ENCODE assay signal across 19 mouse cellular contexts in genomic region chr5:36883516-36883915, GRCm38 (mm10). TPM values are rescaled to one million over a fixed set of nuclear protein-coding genes. Genes with fewer than 3 reads are reported as not detected.
DNase-seq lines count a peak whose midpoint lies in the region; ATAC-seq and TF ChIP-seq lines count a peak whose summit lies in the region.
"Had no signal": no experiment of that assay in that cellular context is flagged by ENCODE, and none has a peak within 500 bp of the region (broad histone marks: within the 10 kb centered on the region; RNA-seq: fewer than 3 reads in every experiment).

No protein-coding gene starts in this region.

- H3K4me1 ChIP-seq in hindbrain, postnatal 0 days (ENCODE audit: insufficient read depth, low read length) = peaks cover 25% of the 10 kb centered on the region
- H3K4me1 ChIP-seq in hindbrain, embryonic 12.5 days = peaks cover 16% of the 10 kb centered on the region
- peaks cover 25% of the 10 kb centered on the region for H3K4me1 ChIP-seq in midbrain, embryonic 10.5 days
- H3K4me1 ChIP-seq in midbrain, embryonic 13.5 days (replicated peaks) = peaks cover 21% of the 10 kb centered on the region
- peaks cover 29% of the 10 kb centered on the region for H3K4me1 ChIP-seq in embryonic facial prominence, embryonic 10.5 days
- H3K4me1 ChIP-seq: embryonic facial prominence, embryonic 13.5 days; heart, embryonic 15.5 days had no signal

- no peaks in the 10 kb centered on the region for H3K36me3 ChIP-seq in hindbrain, postnatal 0 days (ENCODE audit: insufficient read depth, low read length)
- no peaks in the 10 kb centered on the region for H3K36me3 ChIP-seq in hindbrain, embryonic 12.5 days
- no peaks in the 10 kb centered on the region for H3K36me3 ChIP-seq in midbrain, embryonic 10.5 days
- H3K36me3 ChIP-seq in midbrain, embryonic 13.5 days = no peaks in the 10 kb centered on the region
- no peaks in the 10 kb centered on the region for H3K36me3 ChIP-seq in embryonic facial prominence, embryonic 10.5 days (replicated peaks)
- H3K36me3 ChIP-seq: embryonic facial prominence, embryonic 13.5 days; forebrain, embryonic 12.5 days; heart, embryonic 15.5 days had no signal

- WGBS in hindbrain, postnatal 0 days = 52% methylated on average over 12 of the region's 12 CpGs
- 61% methylated on average over 12 of the region's 12 CpGs for WGBS in hindbrain, embryonic 12.5 days
- WGBS in midbrain, embryonic 10.5 days = 84% methylated on average over 12 of the region's 12 CpGs
- 77% methylated on average over 12 of the region's 12 CpGs for WGBS in midbrain, embryonic 13.5 days
- WGBS in embryonic facial prominence, embryonic 10.5 days = 72% methylated on average over 12 of the region's 12 CpGs

- no peak overlapping the region for H3K4me3 ChIP-seq in hindbrain, postnatal 0 days (ENCODE audit: low read length)
- H3K4me3 ChIP-seq in hindbrain, embryonic 12.5 days = no peak overlapping the region
- no peak overlapping the region for H3K4me3 ChIP-seq in midbrain, embryonic 10.5 days
- no peak overlapping the region for H3K4me3 ChIP-seq in midbrain, embryonic 13.5 days (replicated peaks)
- H3K4me3 ChIP-seq in embryonic facial prominence, embryonic 10.5 days = no peak overlapping the region
- H3K4me3 ChIP-seq: embryonic facial prominence, embryonic 13.5 days; forebrain, embryonic 12.5 days; heart, adult 2 months; heart, embryonic 15.5 days had no signal

- H3K27me3 ChIP-seq in hindbrain, postnatal 0 days (ENCODE audit: insufficient read depth, low read length) = no peaks in the 10 kb centered on the region
- H3K27me3 ChIP-seq in hindbrain, embryonic 12.5 days = peaks cover 3% of the 10 kb centered on the region; the same call in 1 of the 2 replicates
- H3K27me3 ChIP-seq in midbrain, embryonic 10.5 days (ENCODE audit: low read depth, poor library complexity, severe bottlenecking) = no peaks in the 10 kb centered on the region
- H3K27me3 ChIP-seq in midbrain, embryonic 13.5 days = no peaks in the 10 kb centered on the region
- H3K27me3 ChIP-seq in embryonic facial prominence, embryonic 10.5 days (replicated peaks; ENCODE audit: low read depth, poor library complexity, severe bottlenecking) = peaks cover 23% of the 10 kb centered on the region
- H3K27me3 ChIP-seq: heart, embryonic 15.5 days had no signal

- DNase-seq in hindbrain, postnatal 0 days (ENCODE audit: low spot score) = no peak
- no peak for DNase-seq in midbrain, embryonic 10.5 days (ENCODE audit: low spot score)
- DNase-seq in brain, adult 2 months (ENCODE audit: low read depth, low spot score) = peak; percentile 11
- DNase-seq in embryonic facial prominence, embryonic 10.5 days (ENCODE audit: low spot score) = peak; percentile 22
- DNase-seq in adipocyte (ENCODE audit: low spot score) = no peak
- DNase-seq: adrenal gland, postnatal 10 days; cerebellum, adult 11-12 months; gastrocnemius, postnatal 14 days; heart, adult 2 months; heart, postnatal 14 days had no signal

- no peak overlapping the region for H3K4me2 ChIP-seq in hindbrain, postnatal 0 days (ENCODE audit: low read depth, low read length)
- H3K4me2 ChIP-seq in hindbrain, embryonic 12.5 days (replicated peaks) = no peak overlapping the region
- H3K4me2 ChIP-seq in midbrain, embryonic 13.5 days (replicated peaks) = no peak overlapping the region
- H3K4me2 ChIP-seq: embryonic facial prominence, embryonic 13.5 days; forebrain, embryonic 12.5 days; heart, embryonic 11.5 days; heart, embryonic 15.5 days had no signal

- peak overlapping the region; percentile 62; the same call in 1 of the 2 replicates for H3K27ac ChIP-seq in hindbrain, postnatal 0 days
- H3K27ac ChIP-seq in hindbrain, embryonic 12.5 days = no peak overlapping the region
- H3K27ac ChIP-seq in midbrain, embryonic 10.5 days (replicated peaks) = 0 out of 2 replicates have a peak overlapping the region, but pooled peaks have one; percentile 23
- no peak overlapping the region for H3K27ac ChIP-seq in midbrain, embryonic 13.5 days
- no peak overlapping the region for H3K27ac ChIP-seq in embryonic facial prominence, embryonic 10.5 days (replicated peaks)
- H3K27ac ChIP-seq: embryonic facial prominence, embryonic 13.5 days; forebrain, embryonic 12.5 days; heart, adult 2 months; heart, embryonic 15.5 days had no signal

- no peak for TF ChIP-seq CTCF in hindbrain, postnatal 0 days (IDR thresholded peaks at IDR 0.05; ENCODE audit: low read depth)

- no peak overlapping the region for H3K9ac ChIP-seq in hindbrain, postnatal 0 days (replicated peaks; ENCODE audit: low read length)
- no peak overlapping the region for H3K9ac ChIP-seq in hindbrain, embryonic 12.5 days
- H3K9ac ChIP-seq in midbrain, embryonic 13.5 days (replicated peaks) = no peak overlapping the region
- H3K9ac ChIP-seq: embryonic facial prominence, embryonic 13.5 days; forebrain, embryonic 12.5 days; heart, embryonic 15.5 days had no signal

- H3K9me3 ChIP-seq in hindbrain, postnatal 0 days (ENCODE audit: low read length) = no peaks in the 10 kb centered on the region
- no peaks in the 10 kb centered on the region for H3K9me3 ChIP-seq in hindbrain, embryonic 12.5 days (replicated peaks)
- H3K9me3 ChIP-seq in midbrain, embryonic 10.5 days (replicated peaks) = no peaks in the 10 kb centered on the region
- no peaks in the 10 kb centered on the region for H3K9me3 ChIP-seq in midbrain, embryonic 13.5 days
- no peaks in the 10 kb centered on the region for H3K9me3 ChIP-seq in embryonic facial prominence, embryonic 10.5 days
- H3K9me3 ChIP-seq: embryonic facial prominence, embryonic 13.5 days; forebrain, embryonic 12.5 days; heart, embryonic 15.5 days had no signal

- ATAC-seq in hindbrain, postnatal 0 days = no peak
- no peak for ATAC-seq in hindbrain, embryonic 12.5 days (ENCODE audit: low FRiP score)
- ATAC-seq in midbrain, embryonic 13.5 days = no peak
- ATAC-seq: forebrain, embryonic 16.5 days; hindbrain, embryonic 16.5 days had no signal

RNA-seq across cellular contexts. Expression of gene Ppp2r2c, which starts 15.2 kb away (rescaled TPM):
- 255 and 263 TPM in 2 replicates for total RNA-seq in hindbrain, postnatal 0 days (2014; rRNA removed)
- 103 and 105 TPM in 2 replicates for polyA plus RNA-seq in hindbrain, postnatal 0 days (2015; fragmentation: Nextera tagmentation; extraction: Ambion mirVana)
- polyA plus RNA-seq in hindbrain, embryonic 12.5 days (2016; fragmentation: Nextera tagmentation; extraction: Ambion mirVana) = 7.6 and 8.0 TPM in 2 replicates
- 0.48 and 0.83 TPM in 2 replicates for polyA plus RNA-seq in midbrain, embryonic 10.5 days (2016; fragmentation: Nextera tagmentation; extraction: Ambion mirVana)
- 11.3 and 12.2 TPM in 2 replicates for polyA plus RNA-seq in midbrain, embryonic 13.5 days (2015; fragmentation: Nextera tagmentation; extraction: Ambion mirVana)
- polyA plus RNA-seq in embryonic facial prominence, embryonic 10.5 days (2016; fragmentation: Nextera tagmentation; extraction: Ambion mirVana) = 0.73 and 1.2 TPM in 2 replicates
- total RNA-seq: hematopoietic stem cell, adult 5-6 weeks had no signal

RNA-seq across cellular contexts. Expression of gene Man2b2, which starts 53.1 kb away (rescaled TPM):
- total RNA-seq in hindbrain, postnatal 0 days (2014; rRNA removed) = 30.0 and 30.2 TPM in 2 replicates
- polyA plus RNA-seq in hindbrain, postnatal 0 days (2015; fragmentation: Nextera tagmentation; extraction: Ambion mirVana) = 16.0 and 17.9 TPM in 2 replicates
- polyA plus RNA-seq in hindbrain, embryonic 12.5 days (2016; fragmentation: Nextera tagmentation; extraction: Ambion mirVana) = 16.1 and 16.7 TPM in 2 replicates
- 15.4 and 16.2 TPM in 2 replicates for polyA plus RNA-seq in midbrain, embryonic 10.5 days (2016; fragmentation: Nextera tagmentation; extraction: Ambion mirVana)
- polyA plus RNA-seq in midbrain, embryonic 13.5 days (2015; fragmentation: Nextera tagmentation; extraction: Ambion mirVana) = 8.2 and 10.2 TPM in 2 replicates
- polyA plus RNA-seq in embryonic facial prominence, embryonic 10.5 days (2016; fragmentation: Nextera tagmentation; extraction: Ambion mirVana) = 9.6 and 11.1 TPM in 2 replicates

Comparison
In these comparisons a context has a peak if more than half of its experiments do, and no peak if none do; other contexts are left out.
1. H3K27ac ChIP-seq: peak in hindbrain, postnatal 0 days (single experiment) and midbrain, embryonic 10.5 days (single experiment); none in hindbrain, embryonic 12.5 days (single experiment), midbrain, embryonic 13.5 days (single experiment) and embryonic facial prominence, embryonic 10.5 days (single experiment).
2. DNase-seq: peak in brain, adult 2 months (single experiment) and embryonic facial prominence, embryonic 10.5 days (single experiment); none in hindbrain, postnatal 0 days (single experiment), midbrain, embryonic 10.5 days (single experiment) and adipocyte (single experiment).